Mouse (Mus musculus) megakaryocyte, embryonic 14.5 days (primary cell): ENCODE results near the gene 1700030K09Rik.

Source experiments
- FLI1 ChIP-seq: IDR thresholded peaks from 2 replicates; pipeline ENCODE4 v1.6.1; 2012; ENCODE audit warnings: low read length, inconsistent platforms, mixed read lengths
- GATA1 ChIP-seq: IDR thresholded peaks from 3 replicates; pipeline ENCODE4 v1.6.1; 2012; ENCODE audit warnings: mixed read lengths, low read length, inconsistent platforms, borderline replicate concordance

GRCm38 (mm10) chr8:72491017-72491416 lies 47.3 kb downstream of the 1700030K09Rik start:
- TF ChIP-seq FLI1: no peak
- no peak for TF ChIP-seq GATA1
